Mouse (Mus musculus): ENCODE results near the gene Pnpla5. TPM values are rescaled to one million over a fixed set of nuclear protein-coding genes. Genes with fewer than 3 reads are reported as not detected.
"Not testable (repeated sequence)": the region's sequence is repeated elsewhere in the genome, so short reads cannot be mapped to it uniquely, and the experiment has no call there.

Pnpla5 gene
- not detected in 2 replicates for total RNA-seq (2017)

DNA sequence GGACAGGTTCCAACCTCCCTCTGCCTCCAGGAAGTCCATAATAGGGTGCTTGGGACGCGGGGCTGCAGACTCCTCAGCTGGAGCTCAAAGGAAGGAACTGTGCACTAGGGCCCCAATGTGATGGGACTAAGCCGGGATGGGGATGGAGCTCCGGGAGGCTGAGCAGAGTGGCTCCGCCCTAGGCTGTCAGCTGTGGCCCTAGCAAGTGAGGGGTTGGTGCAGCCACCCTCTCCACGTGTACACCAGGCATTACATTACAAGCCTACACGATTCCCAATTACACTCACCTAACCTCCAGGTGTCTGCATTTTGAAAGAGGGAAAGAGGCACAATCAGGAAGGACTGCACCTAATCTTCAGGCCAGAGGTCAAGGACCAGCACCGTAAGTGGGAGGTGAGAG, at the start of gene Pnpla5:
Gene Pnpla5 (minus strand): TSS at position 101 of the 400 bp plus-strand sequence.
- no peak for ATAC-seq (replicated peaks in 1 of 2; ENCODE audit: insufficient read depth in 1 of 2, low FRiP score in 2 of 2, low TSS enrichment in 1 of 2, low read depth in 1 of 2, poor library complexity in 2 of 2, severe bottlenecking in 2 of 2)

DNA sequence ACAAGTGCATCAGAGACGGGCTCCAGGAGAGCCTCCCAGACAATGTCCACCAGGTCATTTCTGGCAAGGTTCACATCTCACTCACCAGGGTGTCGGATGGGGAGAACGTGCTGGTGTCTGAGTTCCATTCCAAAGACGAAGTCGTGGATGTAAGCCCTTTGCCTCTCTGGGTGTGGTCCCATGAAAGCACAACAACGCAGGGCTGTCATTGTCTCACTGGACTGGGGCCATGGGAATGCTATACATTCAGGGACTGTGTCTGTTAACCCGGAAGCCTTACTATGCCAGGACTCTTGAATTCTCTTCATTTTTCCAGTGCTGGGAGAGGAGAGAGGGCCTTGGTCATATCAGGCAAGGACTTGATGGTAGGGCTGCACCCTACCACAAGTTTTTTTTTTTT, 48.2 kb upstream of the Pnpla5 start:
- no peak for ATAC-seq (replicated peaks in 1 of 2; ENCODE audit: insufficient read depth in 1 of 2, low FRiP score in 2 of 2, low TSS enrichment in 1 of 2, low read depth in 1 of 2, poor library complexity in 2 of 2, severe bottlenecking in 2 of 2)

- ATAC-seq (replicated peaks in 1 of 2; ENCODE audit: insufficient read depth in 1 of 2, low FRiP score in 2 of 2, low TSS enrichment in 1 of 2, low read depth in 1 of 2, poor library complexity in 2 of 2, severe bottlenecking in 2 of 2) = no peak
Measured at GRCm38 (mm10) chr15:84169511-84169910, 46.5 kb upstream of the Pnpla5 start.

GRCm38 (mm10) chr15:84168170-84169161, 45.5 kb upstream of the Pnpla5 start:
- ATAC-seq (replicated peaks in 1 of 2; ENCODE audit: insufficient read depth in 1 of 2, low FRiP score in 2 of 2, low TSS enrichment in 1 of 2, low read depth in 1 of 2, poor library complexity in 2 of 2, severe bottlenecking in 2 of 2) = 0 out of 4 replicates have a peak, but pooled peaks of 1 of the 2 experiments have one; percentile 7

DNA sequence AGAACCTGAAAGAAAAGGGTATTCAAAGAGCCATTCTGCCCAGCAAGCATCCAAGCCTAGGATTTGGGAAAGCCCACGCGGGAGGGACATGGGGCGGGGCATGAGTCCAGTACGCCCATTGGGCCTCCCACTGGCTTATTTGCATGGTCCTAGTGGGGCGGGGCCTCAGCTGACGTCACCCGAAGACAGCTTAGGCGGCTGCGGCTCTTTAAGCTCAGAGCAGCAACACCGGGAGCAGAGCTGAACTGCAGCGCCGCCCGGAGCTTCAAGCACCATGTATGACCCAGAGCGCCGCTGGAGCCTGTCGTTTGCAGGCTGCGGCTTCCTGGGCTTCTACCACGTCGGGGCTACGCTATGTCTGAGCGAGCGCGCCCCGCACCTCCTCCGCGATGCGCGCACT, 44.6 kb upstream of the Pnpla5 start, which contains the start of gene Pnpla3:
Gene Pnpla3 (plus strand): TSS at position 238 of the 400 bp plus-strand sequence.
- peak; percentile 86 to 93 for ATAC-seq (replicated peaks in 1 of 2; ENCODE audit: insufficient read depth in 1 of 2, low FRiP score in 2 of 2, low TSS enrichment in 1 of 2, low read depth in 1 of 2, poor library complexity in 2 of 2, severe bottlenecking in 2 of 2)

DNA sequence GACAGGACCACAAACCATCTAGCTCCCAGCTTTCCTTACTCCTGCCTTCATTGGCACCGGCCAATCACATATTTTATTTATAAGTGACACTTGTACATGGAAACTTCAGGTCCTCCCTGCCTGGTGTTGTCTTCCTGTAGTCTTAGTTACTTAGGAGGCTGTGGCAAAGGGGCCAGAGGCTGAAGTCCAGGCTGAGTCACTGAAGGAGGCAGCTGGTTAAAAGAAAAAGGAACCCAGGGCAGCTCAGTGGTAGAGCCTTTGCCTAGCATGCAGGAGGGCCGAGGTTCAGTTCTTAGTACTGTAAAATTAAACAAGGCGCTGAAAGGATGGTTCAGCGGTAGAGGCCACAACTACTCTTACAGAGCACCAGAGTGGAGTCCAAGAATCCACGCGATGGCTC, 43.8 kb upstream of the Pnpla5 start:
- no peak for ATAC-seq (replicated peaks in 1 of 2; ENCODE audit: insufficient read depth in 1 of 2, low FRiP score in 2 of 2, low TSS enrichment in 1 of 2, low read depth in 1 of 2, poor library complexity in 2 of 2, severe bottlenecking in 2 of 2)

DNA sequence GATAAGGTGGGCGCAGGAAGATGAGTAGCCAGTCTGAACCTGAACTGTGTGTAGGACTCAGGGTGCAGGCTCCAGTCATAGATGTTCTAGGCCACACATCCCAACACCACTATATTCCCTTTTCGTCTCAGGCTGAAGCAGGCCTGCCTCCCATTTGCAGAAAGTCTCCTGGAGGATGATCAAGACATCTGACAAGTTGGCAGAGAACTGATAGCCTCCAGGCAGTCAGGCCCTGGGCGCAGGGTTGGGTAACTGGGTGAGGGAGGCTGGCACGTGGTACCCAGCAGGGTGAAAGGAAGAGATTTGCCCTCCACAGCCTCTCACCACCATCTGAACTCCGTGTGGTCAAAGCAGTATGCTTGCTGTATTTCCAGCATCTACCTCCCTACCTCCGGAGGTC, 38.9 kb upstream of the Pnpla5 start:
- ATAC-seq (replicated peaks in 1 of 2; ENCODE audit: insufficient read depth in 1 of 2, low FRiP score in 2 of 2, low TSS enrichment in 1 of 2, low read depth in 1 of 2, poor library complexity in 2 of 2, severe bottlenecking in 2 of 2) = no peak

GRCm38 (mm10) chr15:84157530-84157929, 34.6 kb upstream of the Pnpla5 start:
- ATAC-seq (replicated peaks in 1 of 2; ENCODE audit: insufficient read depth in 1 of 2, low FRiP score in 2 of 2, low TSS enrichment in 1 of 2, low read depth in 1 of 2, poor library complexity in 2 of 2, severe bottlenecking in 2 of 2) = not testable (repeated sequence)

- no peak for ATAC-seq (replicated peaks in 1 of 2; ENCODE audit: insufficient read depth in 1 of 2, low FRiP score in 2 of 2, low TSS enrichment in 1 of 2, low read depth in 1 of 2, poor library complexity in 2 of 2, severe bottlenecking in 2 of 2)
Measured at GRCm38 (mm10) chr15:84156158-84156557, 33.2 kb upstream of the Pnpla5 start.

DNA sequence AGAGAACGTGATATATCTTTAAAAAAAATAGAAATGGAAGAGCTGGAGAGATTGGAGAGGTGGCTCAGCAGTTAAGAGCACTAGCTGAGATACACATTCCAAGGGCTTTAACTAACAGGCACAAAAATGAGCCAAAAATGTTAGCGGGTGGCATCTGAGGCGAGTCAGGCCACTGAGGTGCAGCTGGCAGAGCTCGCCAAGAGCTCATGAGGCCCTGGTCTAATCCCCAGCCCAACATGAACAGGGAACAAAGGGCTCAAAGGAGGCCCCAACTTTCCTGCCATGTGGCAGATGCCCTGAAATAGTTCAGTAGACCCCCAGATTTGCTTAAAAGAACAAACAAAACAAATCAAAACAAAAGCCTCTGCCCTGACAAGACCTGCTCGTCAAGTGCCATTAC, 18.0 kb upstream of the Pnpla5 start:
- no peak for ATAC-seq (replicated peaks in 1 of 2; ENCODE audit: insufficient read depth in 1 of 2, low FRiP score in 2 of 2, low TSS enrichment in 1 of 2, low read depth in 1 of 2, poor library complexity in 2 of 2, severe bottlenecking in 2 of 2)

GRCm38 (mm10) chr15:84140109-84140508, 17.1 kb upstream of the Pnpla5 start:
- no peak for ATAC-seq (replicated peaks in 1 of 2; ENCODE audit: insufficient read depth in 1 of 2, low FRiP score in 2 of 2, low TSS enrichment in 1 of 2, low read depth in 1 of 2, poor library complexity in 2 of 2, severe bottlenecking in 2 of 2)

GRCm38 (mm10) chr15:84139592-84140005, 16.6 kb upstream of the Pnpla5 start:
- no peak for ATAC-seq (replicated peaks in 1 of 2; ENCODE audit: insufficient read depth in 1 of 2, low FRiP score in 2 of 2, low TSS enrichment in 1 of 2, low read depth in 1 of 2, poor library complexity in 2 of 2, severe bottlenecking in 2 of 2)

GRCm38 (mm10) chr15:84136473-84137415, 13.8 kb upstream of the Pnpla5 start:
- ATAC-seq (replicated peaks in 1 of 2; ENCODE audit: insufficient read depth in 1 of 2, low FRiP score in 2 of 2, low TSS enrichment in 1 of 2, low read depth in 1 of 2, poor library complexity in 2 of 2, severe bottlenecking in 2 of 2) = peak; percentile 27 to 56; a peak in 2 of 4 replicates

- ATAC-seq (replicated peaks in 1 of 2; ENCODE audit: insufficient read depth in 1 of 2, low FRiP score in 2 of 2, low TSS enrichment in 1 of 2, low read depth in 1 of 2, poor library complexity in 2 of 2, severe bottlenecking in 2 of 2) = no peak
Measured at GRCm38 (mm10) chr15:84135472-84135871, 12.5 kb upstream of the Pnpla5 start.

DNA sequence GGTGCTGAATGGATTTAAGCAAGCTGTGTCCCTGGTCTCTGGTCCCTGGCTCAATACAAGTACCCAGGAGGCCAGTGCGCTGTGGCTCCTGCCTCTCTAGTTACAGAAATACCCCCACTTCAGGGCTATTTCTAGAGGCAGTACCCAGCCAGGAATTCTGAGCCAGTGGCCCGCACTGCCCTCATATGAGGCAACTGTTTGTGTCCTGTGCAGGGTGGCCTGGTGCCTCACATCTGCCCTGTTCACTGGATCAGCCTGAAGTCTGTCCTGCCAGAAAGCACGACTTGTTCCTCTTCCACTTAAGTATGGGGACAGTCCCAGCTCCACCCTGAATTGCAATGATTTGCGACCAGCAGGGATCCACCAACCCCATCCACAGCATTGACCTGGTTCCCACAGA, 10.5 kb upstream of the Pnpla5 start:
- no peak for ATAC-seq (replicated peaks in 1 of 2; ENCODE audit: insufficient read depth in 1 of 2, low FRiP score in 2 of 2, low TSS enrichment in 1 of 2, low read depth in 1 of 2, poor library complexity in 2 of 2, severe bottlenecking in 2 of 2)

DNA sequence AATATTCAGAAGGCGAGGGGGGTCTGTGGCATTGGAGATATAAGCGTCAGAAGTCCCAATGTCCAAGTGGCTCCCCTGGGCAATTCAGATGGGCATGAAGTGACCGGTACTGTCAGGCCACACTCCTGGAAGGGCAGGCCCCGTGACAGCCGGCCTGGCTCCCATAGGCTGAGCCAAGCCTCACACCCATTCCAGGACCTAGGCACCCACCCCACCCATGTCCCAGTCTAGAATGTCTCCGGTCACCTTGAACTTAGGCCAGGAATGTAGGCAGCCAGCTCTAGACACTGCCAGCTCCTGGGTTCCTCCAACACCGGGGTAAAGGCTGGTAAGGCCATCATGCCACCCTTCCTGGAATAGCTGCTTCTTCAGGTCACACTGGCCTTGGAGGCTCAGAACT, 9.0 kb upstream of the Pnpla5 start:
- ATAC-seq (replicated peaks in 1 of 2; ENCODE audit: insufficient read depth in 1 of 2, low FRiP score in 2 of 2, low TSS enrichment in 1 of 2, low read depth in 1 of 2, poor library complexity in 2 of 2, severe bottlenecking in 2 of 2) = no peak

DNA sequence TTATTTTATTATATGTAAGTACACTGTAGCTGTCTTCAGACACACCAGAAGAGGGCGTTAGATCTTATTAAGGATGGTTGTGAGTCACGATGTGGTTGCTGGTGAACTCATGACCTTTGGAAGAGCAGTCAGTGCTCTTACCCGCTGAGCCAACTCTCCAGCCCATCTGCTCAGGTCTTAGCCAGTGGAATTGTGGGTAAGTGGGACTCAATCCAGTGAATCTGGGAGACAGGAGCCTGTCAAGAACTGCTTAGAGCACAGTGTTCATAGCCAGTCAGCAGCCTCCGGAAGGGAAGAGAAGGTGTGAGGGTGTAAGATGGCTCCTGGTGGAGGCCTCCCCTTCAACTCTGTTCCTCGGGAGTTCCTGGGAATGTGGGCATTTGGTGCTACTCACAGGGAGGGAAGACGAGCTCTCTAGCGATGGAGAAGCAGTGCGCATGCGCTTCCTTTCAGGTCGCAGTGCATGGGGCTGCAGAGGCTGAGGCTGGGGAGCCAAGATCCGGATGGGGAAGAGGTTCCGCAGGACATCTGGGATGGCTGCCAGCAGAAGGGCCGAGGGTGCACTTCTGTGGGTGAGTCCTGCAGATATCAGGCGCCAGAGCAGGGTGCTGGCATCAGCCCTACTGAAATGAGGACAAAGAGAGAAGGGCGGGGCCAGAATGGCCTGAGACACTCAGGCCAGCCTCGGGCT, 8.3 kb upstream of the Pnpla5 start:
- peak in 1 of 2 experiments; percentile 24; a peak in 1 of 4 replicates for ATAC-seq (replicated peaks in 1 of 2; ENCODE audit: insufficient read depth in 1 of 2, low FRiP score in 2 of 2, low TSS enrichment in 1 of 2, low read depth in 1 of 2, poor library complexity in 2 of 2, severe bottlenecking in 2 of 2)

Measured in hematopoietic stem cell, adult 5-6 weeks (primary cell).